Mouse (Mus musculus) spleen, adult 2 months (tissue): ENCODE measurements around the gene Polr3c. TPM values are rescaled to one million over a fixed set of nuclear protein-coding genes. Genes with fewer than 3 reads are reported as not detected.

Experiments used
- DNase-seq, 2 experiments: peaks; one replicate each; pipeline versions ENCODE4 v3.0.0 to v3.0.0-alpha.2; 2012 to 2021; ENCODE audit warnings: low spot score in 2 of 2, low read depth in 1 of 2
- H3K27ac ChIP-seq: fragments of 200-500 bp; 2 replicates; pipeline ENCODE4 v1.5.1; 2012; ENCODE audit warnings: low read length, inconsistent platforms; ENCODE audit not compliant: insufficient read depth
- H3K27me3 ChIP-seq: fragments of 200-500 bp; 2 replicates; pipeline ENCODE4 v1.6.1; 2012; ENCODE audit warnings: mild to moderate bottlenecking, moderate library complexity, low read length, inconsistent platforms; ENCODE audit not compliant: control insufficient read depth, insufficient read depth
- H3K36me3 ChIP-seq: fragments of 200-500 bp; 2 replicates; pipeline ENCODE4 v1.6.1; 2012; ENCODE audit warnings: mild to moderate bottlenecking, low read length, inconsistent platforms; ENCODE audit not compliant: control insufficient read depth, insufficient read depth
- H3K4me1 ChIP-seq: fragments of 200-500 bp; 2 replicates; pipeline ENCODE4 v1.6.1; 2011; ENCODE audit warnings: inconsistent platforms; ENCODE audit not compliant: control insufficient read depth, insufficient read depth, insufficient read length
- H3K4me3 ChIP-seq: fragments of 200-500 bp; 2 replicates; pipeline ENCODE4 v1.5.1; 2011; ENCODE audit warnings: mild to moderate bottlenecking, inconsistent platforms; ENCODE audit not compliant: insufficient read depth, insufficient read length; ENCODE audit errors: extremely low read depth
- CTCF ChIP-seq: fragments of 200-500 bp; IDR thresholded peaks from 2 replicates; pipeline ENCODE4 v1.5.1; 2011; ENCODE audit warnings: mild to moderate bottlenecking, inconsistent platforms; ENCODE audit not compliant: insufficient read depth, insufficient read length, insufficient replicate concordance; ENCODE audit errors: extremely low read depth
- POLR2A ChIP-seq: fragments of 200-500 bp; IDR thresholded peaks from 2 replicates; pipeline ENCODE4 v1.6.1; 2011; ENCODE audit warnings: low read depth, low read length, inconsistent platforms
- WGBS: fragments of 180-500 bp; shearing (Covaris S2); methylation state at CpG from one replicate; pipeline ENCODE4 v1.1.7; 2018; 5-methylcytosine and 5-hydroxymethylcytosine counted together
- polyA plus RNA-seq: library from polyadenylated mRNA; depleted of rRNA; stranded (reverse); fragments of >200 nt; gene quantifications from 2 replicates; pipeline ENCODE4 v1.2.3, GENCODE M21; 2012

Gene Polr3c
- polyA plus RNA-seq, 1 experiment, result 24.8 TPM

GRCm38 (mm10) chr3:96678456-96678855 is 49.0 kb downstream of the Polr3c start:
- 80% methylated on average over 7 of the region's 7 CpGs for WGBS
- TF ChIP-seq POLR2A, result no peak
- no peak for TF ChIP-seq CTCF
- no peak overlapping the region for H3K4me3 ChIP-seq
- H3K27me3 ChIP-seq, result no peaks in the 10 kb centered on the region
- no peak for DNase-seq
- H3K36me3 ChIP-seq, result no peaks in the 10 kb centered on the region
- no peak overlapping the region for H3K27ac ChIP-seq
- H3K4me1 ChIP-seq, result no peaks in the 10 kb centered on the region

DNA sequence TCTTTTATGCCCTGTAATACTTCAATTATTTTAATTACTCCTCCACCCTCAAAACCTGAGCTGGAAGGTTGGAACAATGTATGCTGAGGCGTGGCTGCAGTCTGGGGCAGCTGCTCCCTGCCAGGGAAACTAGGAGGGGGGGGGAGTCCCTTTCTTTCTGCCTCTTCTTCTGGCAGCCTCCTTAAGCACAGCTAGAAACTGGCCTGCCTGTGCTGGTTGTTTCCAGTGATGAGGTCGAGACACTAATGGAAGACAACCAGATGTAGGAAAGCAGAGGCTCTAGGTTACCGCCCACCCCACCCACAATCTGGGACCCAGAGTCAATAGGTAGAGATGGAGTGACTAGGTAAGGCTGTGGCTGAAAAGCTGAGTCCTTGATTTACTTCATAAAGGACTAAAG is 51.7 kb downstream of the Polr3c start:
- TF ChIP-seq POLR2A, result no peak
- TF ChIP-seq CTCF, result no peak
- H3K27ac ChIP-seq, result no peak overlapping the region
- no peaks in the 10 kb centered on the region for H3K27me3 ChIP-seq
- H3K4me1 ChIP-seq, result no peaks in the 10 kb centered on the region; the same call in 1 of the 2 replicates
- H3K36me3 ChIP-seq, result no peaks in the 10 kb centered on the region
- 90% methylated on average over 3 of the region's 3 CpGs for WGBS
- no peak overlapping the region for H3K4me3 ChIP-seq
- no peak for DNase-seq

DNA sequence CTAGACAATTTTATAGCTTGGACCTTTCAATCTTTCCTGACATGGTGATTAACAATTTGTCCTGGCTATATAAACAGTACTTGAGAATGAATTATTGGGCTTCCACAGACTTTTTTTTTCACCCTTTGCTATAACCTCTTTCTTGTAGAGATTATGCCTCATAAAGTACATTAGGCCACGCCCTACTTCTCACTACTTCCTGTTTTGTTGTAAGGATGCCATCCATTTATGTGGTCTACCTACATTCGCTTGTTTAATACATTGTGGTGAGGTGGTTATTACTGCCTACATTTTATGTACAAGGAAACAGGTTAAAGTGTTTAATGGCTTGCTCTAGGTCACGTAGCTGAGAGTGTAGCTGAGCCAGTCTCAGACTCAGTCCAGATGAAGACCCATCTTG is 52.3 kb downstream of the Polr3c start:
- no peak overlapping the region for H3K4me3 ChIP-seq
- H3K27ac ChIP-seq, result no peak overlapping the region
- no peaks in the 10 kb centered on the region for H3K36me3 ChIP-seq
- no peak for DNase-seq
- no peak for TF ChIP-seq POLR2A
- H3K27me3 ChIP-seq, result no peaks in the 10 kb centered on the region
- WGBS, result 43% methylated on average over 3 of the region's 3 CpGs
- H3K4me1 ChIP-seq, result peaks cover 3% of the 10 kb centered on the region; the same call in 1 of the 2 replicates

DNA sequence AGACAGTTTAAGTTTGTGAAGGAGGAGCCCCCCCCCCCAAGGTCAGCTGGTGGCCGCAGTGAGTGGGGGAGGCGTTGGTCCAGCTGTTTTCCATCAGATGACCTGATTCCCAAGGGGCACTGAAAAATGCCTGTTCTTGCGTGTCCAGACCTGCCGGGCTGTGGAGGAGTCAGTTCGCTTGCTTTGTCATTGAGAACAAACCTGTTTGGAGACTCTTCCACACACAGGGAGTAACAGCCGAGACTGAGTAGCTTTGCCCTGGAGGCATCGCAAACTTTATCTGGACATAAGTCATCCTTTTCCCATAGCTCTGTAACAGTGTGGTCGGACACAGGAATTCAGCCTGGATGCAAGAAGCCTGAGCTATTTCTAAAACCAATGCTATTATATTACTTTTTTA is 53.0 kb downstream of the Polr3c start:
- peaks cover 3% of the 10 kb centered on the region; the same call in 1 of the 2 replicates for H3K4me1 ChIP-seq
- H3K27ac ChIP-seq, result no peak overlapping the region
- WGBS, result 82% methylated on average over 8 of the region's 8 CpGs
- H3K27me3 ChIP-seq, result no peaks in the 10 kb centered on the region
- H3K4me3 ChIP-seq, result no peak overlapping the region
- H3K36me3 ChIP-seq, result no peaks in the 10 kb centered on the region
- TF ChIP-seq POLR2A (no peak), CTCF (no peak)
- no peak for DNase-seq

DNA sequence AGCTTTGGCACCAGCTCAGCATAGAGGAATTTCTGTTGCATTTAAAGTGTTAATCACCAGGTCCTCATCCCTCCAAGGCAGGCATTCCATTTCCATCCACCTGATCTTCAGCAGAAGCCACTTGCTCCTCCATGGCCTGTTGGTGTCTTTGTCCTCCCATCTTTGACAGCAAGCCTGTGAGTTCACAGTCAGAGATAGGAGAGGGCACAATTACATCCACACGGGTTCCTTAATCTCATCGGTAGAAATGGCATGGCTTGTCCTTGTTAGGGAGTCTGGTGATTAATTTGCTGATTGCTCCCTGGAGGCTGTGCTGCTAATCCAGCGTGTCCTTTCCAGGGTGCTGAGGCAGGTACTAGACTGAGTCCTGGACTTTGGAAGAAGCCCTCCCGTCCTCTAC is 53.9 kb downstream of the Polr3c start:
- Histone ChIP-seq H3K4me1 (peaks cover 3% of the 10 kb centered on the region; the same call in 1 of the 2 replicates), H3K4me3 (no peak overlapping the region), H3K27ac (no peak overlapping the region), H3K36me3 (no peaks in the 10 kb centered on the region), H3K27me3 (no peaks in the 10 kb centered on the region)
- DNase-seq, result no peak
- WGBS, result 87% methylated on average over 4 of the region's 4 CpGs
- TF ChIP-seq CTCF, result no peak
- TF ChIP-seq POLR2A, result no peak

DNA sequence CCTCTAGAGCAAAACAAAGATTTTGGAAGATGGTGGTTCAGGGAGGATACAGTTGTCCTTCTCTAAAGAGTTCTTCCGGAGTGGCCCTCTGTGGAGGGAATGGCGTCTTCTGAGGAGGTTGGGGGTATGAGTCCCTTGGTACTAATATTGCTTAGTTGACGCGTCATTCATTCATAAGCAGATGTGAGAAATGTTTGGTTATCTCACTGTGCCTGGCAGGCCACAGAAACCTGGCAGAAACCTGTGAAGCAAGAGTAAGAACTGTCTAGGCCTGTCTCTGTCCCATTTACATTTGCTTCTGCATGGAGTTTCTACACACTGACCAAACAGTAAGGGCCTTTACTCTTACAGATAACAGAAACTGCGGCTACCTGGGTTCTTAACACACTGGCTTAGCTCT is 55.9 kb downstream of the Polr3c start:
- WGBS, result 94% methylated on average over 5 of the region's 5 CpGs
- H3K4me1 ChIP-seq, result peaks cover 3% of the 10 kb centered on the region; the same call in 1 of the 2 replicates
- no peak for DNase-seq
- TF ChIP-seq CTCF, result no peak
- TF ChIP-seq POLR2A, result no peak
- H3K36me3 ChIP-seq, result no peaks in the 10 kb centered on the region
- H3K4me3 ChIP-seq, result no peak overlapping the region
- no peak overlapping the region for H3K27ac ChIP-seq
- no peaks in the 10 kb centered on the region for H3K27me3 ChIP-seq

- TF ChIP-seq CTCF (0 out of 2 replicates have a peak, but pooled peaks have one; percentile 3), POLR2A (no peak)
- peak; percentile 74 to 82 for DNase-seq
- 6% methylated on average over 35 of the region's 35 CpGs for WGBS
Observed at GRCm38 (mm10) chr3:96669727-96670468, 57.5 kb downstream of the Polr3c start, which contains the start of gene Ankrd35. Gene Ankrd35, plus strand, starts transcription at chr3:96670131.

More at GRCm38 (mm10) chr3:96669727-96670468, 57.5 kb downstream of the Polr3c start, which contains the start of gene Ankrd35:
- Histone ChIP-seq H3K4me1 (peaks cover 3% of the 10 kb centered on the region; the same call in 1 of the 2 replicates), H3K36me3 (no peaks in the 10 kb centered on the region), H3K4me3 (peak within 1 kb of the TSS; percentile 56), H3K27ac (no peak within 1 kb of the TSS), H3K27me3 (no peaks in the 10 kb centered on the region)
